Mouse (Mus musculus) hindbrain, embryonic 16.5 days (tissue): ENCODE results near the gene Sirt5. TPM values are rescaled to one million over a fixed set of nuclear protein-coding genes. Genes with fewer than 3 reads are reported as not detected.

Experiments
- ATAC-seq: fragments of 200-750 bp; cut with Nextera tagmentation; 2 replicates; pipeline ENCODE4 v1.8.0; 2017; ENCODE audit warnings: moderate TSS enrichment, moderate library complexity
- H3K27ac ChIP-seq: fragments of 300-500 bp; sonication (generic); 2 replicates; pipeline ENCODE4 v1.5.1; 2014; ENCODE audit warnings: low read depth, mild to moderate bottlenecking, control low read depth, low read length, moderate library complexity
- H3K27me3 ChIP-seq: fragments of 300-500 bp; sonication (generic); replicated peaks from 2 replicates; pipeline ENCODE4 v1.6.1; 2014; ENCODE audit warnings: low read length; ENCODE audit not compliant: control insufficient read depth, insufficient read depth
- H3K36me3 ChIP-seq: fragments of 300-500 bp; sonication (generic); 2 replicates; pipeline ENCODE4 v1.6.1; 2014; ENCODE audit warnings: mild to moderate bottlenecking, low read length, moderate library complexity, mixed read lengths; ENCODE audit not compliant: control insufficient read depth, insufficient read depth
- H3K4me1 ChIP-seq: fragments of 300-500 bp; sonication (generic); 2 replicates; pipeline ENCODE4 v1.6.1; 2014; ENCODE audit warnings: low read depth, low read length; ENCODE audit not compliant: control insufficient read depth, insufficient read depth
- H3K4me2 ChIP-seq: fragments of 300-500 bp; sonication (generic); 2 replicates; pipeline ENCODE4 v1.6.1; 2014; ENCODE audit warnings: mild to moderate bottlenecking, low read length, control low read depth, moderate library complexity
- H3K4me3 ChIP-seq: fragments of 300-500 bp; sonication (generic); 2 replicates; pipeline ENCODE4 v1.5.1; 2014; ENCODE audit warnings: mild to moderate bottlenecking, low read length, control low read depth, moderate library complexity
- H3K9ac ChIP-seq: fragments of 300-500 bp; sonication (generic); 2 replicates; pipeline ENCODE4 v1.6.1; 2014; ENCODE audit warnings: low read depth, mild to moderate bottlenecking, control low read depth, low read length, moderate library complexity
- H3K9me3 ChIP-seq: fragments of 300-500 bp; sonication (generic); 2 replicates; pipeline ENCODE4 v1.6.1; 2014; ENCODE audit warnings: mild to moderate bottlenecking, low read length, moderate library complexity; ENCODE audit not compliant: control insufficient read depth
- WGBS: fragments of 180-500 bp; shearing (Covaris S2); extraction: QIAGEN DNeasy Blood & Tissue Kit; methylation state at CpG from one replicate; pipeline ENCODE4 v1.1.7; 2014; 5-methylcytosine and 5-hydroxymethylcytosine counted together
- polyA plus RNA-seq: library from polyadenylated mRNA; unstranded; fragments of >200 nt; fragmentation: Nextera tagmentation; extraction: Ambion mirVana; gene quantifications from 2 replicates; pipeline ENCODE4 v1.2.1, GENCODE M21; 2015

The Sirt5 gene
- polyA plus RNA-seq, 1 experiment from 2014 or later: 33.8 TPM

DNA sequence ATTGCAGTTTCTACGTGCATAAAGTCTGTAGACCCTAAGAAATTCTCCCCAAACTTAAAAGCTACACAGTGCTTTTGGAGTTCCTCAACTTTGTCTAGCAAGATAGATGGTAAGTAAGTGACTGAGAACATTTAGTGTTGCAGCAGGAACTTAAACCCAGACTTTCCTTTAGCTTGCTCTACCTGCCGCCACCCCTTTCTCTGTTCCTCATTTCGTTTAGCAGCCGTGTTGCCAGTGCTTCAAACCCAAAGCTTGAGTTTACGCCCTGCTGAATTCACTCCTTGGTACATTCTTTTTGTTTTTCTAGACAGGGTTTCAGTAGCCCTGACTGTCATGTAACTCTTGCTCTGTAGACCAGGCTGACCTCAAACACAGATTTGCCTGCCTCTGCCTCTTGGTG lies 34.3 kb downstream of the Sirt5 start:
- H3K27me3 ChIP-seq: no peaks in the 10 kb centered on the region
- H3K9me3 ChIP-seq: no peaks in the 10 kb centered on the region
- H3K4me2 ChIP-seq: peak overlapping the region; percentile 86
- no peak overlapping the region for H3K4me3 ChIP-seq
- 90% methylated on average over 5 of the region's 5 CpGs for WGBS
- no peak for ATAC-seq
- peaks cover 12% of the 10 kb centered on the region for H3K36me3 ChIP-seq
- no peak overlapping the region for H3K27ac ChIP-seq
- H3K4me1 ChIP-seq: peaks cover 8% of the 10 kb centered on the region
- no peak overlapping the region for H3K9ac ChIP-seq

DNA sequence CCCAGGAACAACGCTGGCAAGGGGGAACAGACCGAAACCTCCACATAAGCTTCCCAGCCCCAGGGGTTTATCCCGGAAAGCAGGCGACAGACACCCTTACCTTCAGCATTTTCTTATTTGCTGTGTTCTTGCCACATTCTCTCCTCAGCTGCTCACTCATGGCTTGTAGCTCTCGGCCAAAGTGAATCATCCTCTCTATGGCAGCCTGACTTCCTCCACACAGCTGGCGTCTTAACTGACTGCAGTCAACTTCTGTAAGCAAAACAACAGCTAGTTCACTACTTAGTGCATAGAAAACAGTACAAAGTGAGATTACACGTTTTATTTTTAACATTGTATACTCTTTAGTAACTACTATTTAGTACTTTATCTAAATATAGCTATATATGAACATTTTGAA lies 47.0 kb downstream of the Sirt5 start:
- Histone ChIP-seq H3K9ac (no peak overlapping the region), H3K27ac (no peak overlapping the region), H3K4me3 (no peak overlapping the region), H3K9me3 (no peaks in the 10 kb centered on the region), H3K4me1 (no peaks in the 10 kb centered on the region), H3K4me2 (no peak overlapping the region), H3K36me3 (peaks cover 28% of the 10 kb centered on the region), H3K27me3 (no peaks in the 10 kb centered on the region)
- no peak for ATAC-seq
- 92% methylated on average over 7 of the region's 7 CpGs for WGBS

DNA sequence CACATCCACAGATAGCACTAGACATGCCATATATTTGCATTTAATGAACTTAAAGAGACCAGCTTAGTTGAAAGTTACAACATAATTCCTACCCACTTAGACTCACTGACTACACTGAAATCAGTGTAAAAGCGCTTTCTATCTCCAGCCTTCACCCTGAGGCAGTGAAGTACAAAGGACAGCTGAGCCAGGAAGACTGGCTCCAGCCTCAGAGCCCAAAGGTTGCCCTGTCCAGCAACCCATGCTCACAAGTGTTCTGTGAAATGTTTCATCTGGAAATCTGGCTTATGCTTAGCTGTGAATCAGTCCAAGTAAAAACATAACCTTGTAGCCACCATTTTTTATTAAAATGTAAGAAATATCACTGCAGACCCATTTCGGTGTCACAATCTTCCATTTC lies 48.3 kb downstream of the Sirt5 start:
- Histone ChIP-seq H3K36me3 (peaks cover 23% of the 10 kb centered on the region), H3K4me1 (no peaks in the 10 kb centered on the region), H3K4me3 (no peak overlapping the region), H3K27me3 (no peaks in the 10 kb centered on the region), H3K9me3 (no peaks in the 10 kb centered on the region), H3K9ac (no peak overlapping the region), H3K27ac (no peak overlapping the region), H3K4me2 (no peak overlapping the region)
- ATAC-seq: no peak
- 92% methylated on average over 2 of the region's 2 CpGs for WGBS

GRCm38 (mm10) chr13:43415249-43415648 lies 50.0 kb downstream of the Sirt5 start:
- peaks cover 30% of the 10 kb centered on the region for H3K36me3 ChIP-seq
- H3K9me3 ChIP-seq: no peaks in the 10 kb centered on the region
- no peak overlapping the region for H3K27ac ChIP-seq
- ATAC-seq: no peak
- 90% methylated on average over 1 of the region's 1 CpGs for WGBS
- no peak overlapping the region for H3K4me3 ChIP-seq
- H3K27me3 ChIP-seq: no peaks in the 10 kb centered on the region
- H3K9ac ChIP-seq: no peak overlapping the region
- H3K4me1 ChIP-seq: no peaks in the 10 kb centered on the region
- no peak overlapping the region for H3K4me2 ChIP-seq

DNA sequence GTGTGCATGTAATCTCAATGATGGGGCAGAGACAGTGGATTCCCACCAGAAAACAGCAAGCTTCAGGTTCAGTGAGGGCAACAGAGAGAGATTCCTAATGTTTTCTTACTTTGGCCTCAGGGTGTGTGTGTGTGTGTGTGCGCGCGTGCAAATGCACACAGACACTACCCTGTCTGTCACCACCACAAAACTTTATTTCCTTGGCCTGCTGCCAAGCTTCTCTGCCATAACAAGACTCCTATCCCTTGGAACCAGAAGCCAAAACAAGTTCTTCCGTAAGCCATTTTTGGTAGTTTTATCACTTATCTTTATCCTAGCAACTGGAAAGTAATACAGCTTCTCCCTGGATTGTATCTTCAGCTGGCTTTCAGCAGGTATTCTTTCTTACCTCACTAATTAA lies 63.1 kb downstream of the Sirt5 start:
- 91% methylated on average over 4 of the region's 4 CpGs for WGBS
- no peak overlapping the region for H3K4me2 ChIP-seq
- no peaks in the 10 kb centered on the region for H3K4me1 ChIP-seq
- H3K9ac ChIP-seq: no peak overlapping the region
- peaks cover 8% of the 10 kb centered on the region for H3K36me3 ChIP-seq
- H3K9me3 ChIP-seq: no peaks in the 10 kb centered on the region
- no peak overlapping the region for H3K4me3 ChIP-seq
- ATAC-seq: no peak
- H3K27ac ChIP-seq: no peak overlapping the region
- H3K27me3 ChIP-seq: no peaks in the 10 kb centered on the region

DNA sequence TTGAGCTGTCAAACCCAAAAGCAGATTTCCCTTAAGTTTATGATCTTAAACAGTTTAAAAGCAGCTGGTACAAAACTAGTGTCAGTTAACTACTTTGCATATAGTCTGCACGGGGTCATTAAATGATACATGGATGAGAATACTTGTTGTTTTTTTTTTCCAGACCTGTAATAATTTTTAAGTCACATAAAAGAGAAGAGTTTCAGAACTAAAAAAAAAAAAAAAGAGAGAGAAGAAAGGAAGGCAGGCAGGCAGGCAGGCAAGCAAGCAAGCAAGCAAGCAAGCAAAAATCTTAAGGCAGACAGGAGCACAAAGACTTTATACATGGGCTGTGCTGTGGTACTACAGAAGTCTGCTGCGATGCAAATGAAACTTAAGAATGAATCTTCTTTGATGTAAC lies 68.1 kb downstream of the Sirt5 start:
- Histone ChIP-seq H3K4me2 (no peak overlapping the region), H3K36me3 (peaks cover 5% of the 10 kb centered on the region; the same call in 1 of the 2 replicates), H3K4me3 (no peak overlapping the region), H3K4me1 (no peaks in the 10 kb centered on the region), H3K9me3 (no peaks in the 10 kb centered on the region), H3K9ac (no peak overlapping the region), H3K27me3 (no peaks in the 10 kb centered on the region), H3K27ac (no peak overlapping the region)
- no peak for ATAC-seq
- WGBS: 85% methylated on average over 2 of the region's 2 CpGs

GRCm38 (mm10) chr13:43440376-43440775 lies 75.1 kb downstream of the Sirt5 start:
- Histone ChIP-seq H3K4me3 (no peak overlapping the region), H3K27ac (no peak overlapping the region), H3K9ac (no peak overlapping the region), H3K4me2 (no peak overlapping the region), H3K27me3 (no peaks in the 10 kb centered on the region), H3K9me3 (no peaks in the 10 kb centered on the region), H3K36me3 (no peaks in the 10 kb centered on the region), H3K4me1 (peaks cover 3% of the 10 kb centered on the region; the same call in 1 of the 2 replicates)
- WGBS: 95% methylated on average over 1 of the region's 1 CpGs
- no peak for ATAC-seq

DNA sequence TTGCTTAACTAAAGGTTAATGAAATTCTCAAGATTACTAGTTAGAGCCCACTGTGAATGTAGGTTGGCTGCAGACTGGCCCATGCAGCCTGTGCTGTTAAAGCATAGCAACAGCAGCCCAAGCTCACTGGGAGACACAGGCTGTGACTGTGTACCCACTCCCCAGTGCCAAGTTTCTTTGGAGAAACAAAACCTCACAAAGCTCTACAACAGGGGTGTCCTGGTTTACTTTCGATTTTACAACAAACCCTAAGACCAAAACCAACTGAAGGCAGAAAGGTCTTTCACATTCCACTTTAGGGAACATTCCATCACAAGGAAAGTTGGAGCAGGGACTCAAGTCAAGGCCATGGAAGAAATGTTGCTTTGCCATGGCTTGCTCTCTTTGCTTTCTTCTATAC lies 77.3 kb downstream of the Sirt5 start:
- Histone ChIP-seq H3K27ac (no peak overlapping the region), H3K4me1 (peaks cover 3% of the 10 kb centered on the region), H3K9me3 (no peaks in the 10 kb centered on the region), H3K4me2 (no peak overlapping the region), H3K9ac (no peak overlapping the region), H3K27me3 (no peaks in the 10 kb centered on the region), H3K36me3 (no peaks in the 10 kb centered on the region), H3K4me3 (no peak overlapping the region)
- 87% methylated on average over 1 of the region's 1 CpGs for WGBS
- ATAC-seq: no peak

GRCm38 (mm10) chr13:43443706-43444105 lies 78.4 kb downstream of the Sirt5 start:
- H3K27ac ChIP-seq: no peak overlapping the region
- ATAC-seq: no peak
- no peak overlapping the region for H3K9ac ChIP-seq
- H3K4me1 ChIP-seq: peaks cover 3% of the 10 kb centered on the region
- H3K4me2 ChIP-seq: no peak overlapping the region
- no peaks in the 10 kb centered on the region for H3K9me3 ChIP-seq
- H3K27me3 ChIP-seq: no peaks in the 10 kb centered on the region
- H3K36me3 ChIP-seq: no peaks in the 10 kb centered on the region
- 96% methylated on average over 4 of the region's 4 CpGs for WGBS
- H3K4me3 ChIP-seq: no peak overlapping the region

DNA sequence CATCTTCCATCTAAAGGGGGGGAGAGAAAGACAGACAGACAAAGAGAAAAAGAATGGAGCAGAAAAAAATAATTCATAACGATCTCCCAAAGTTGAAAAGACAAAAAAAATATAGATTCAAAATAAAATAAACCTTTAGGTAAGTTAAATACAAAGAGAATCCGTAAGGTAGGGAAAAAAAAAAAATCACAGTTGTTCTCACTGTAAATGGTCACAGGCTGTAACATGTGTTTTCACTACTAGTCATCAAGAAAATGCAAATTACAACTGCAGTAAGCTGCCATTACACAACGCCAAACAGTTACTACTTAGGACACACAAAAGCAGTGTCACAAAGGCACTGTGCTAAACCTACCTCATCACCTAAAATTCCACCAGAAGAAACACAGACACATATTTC lies 79.4 kb downstream of the Sirt5 start:
- Histone ChIP-seq H3K4me3 (no peak overlapping the region), H3K9ac (no peak overlapping the region), H3K27me3 (no peaks in the 10 kb centered on the region), H3K4me1 (peaks cover 3% of the 10 kb centered on the region), H3K9me3 (no peaks in the 10 kb centered on the region), H3K27ac (no peak overlapping the region), H3K36me3 (no peaks in the 10 kb centered on the region), H3K4me2 (no peak overlapping the region)
- 92% methylated on average over 3 of the region's 3 CpGs for WGBS
- no peak for ATAC-seq
